ENCODE assay signal across 8 mouse cellular contexts in the genomic region with DNA sequence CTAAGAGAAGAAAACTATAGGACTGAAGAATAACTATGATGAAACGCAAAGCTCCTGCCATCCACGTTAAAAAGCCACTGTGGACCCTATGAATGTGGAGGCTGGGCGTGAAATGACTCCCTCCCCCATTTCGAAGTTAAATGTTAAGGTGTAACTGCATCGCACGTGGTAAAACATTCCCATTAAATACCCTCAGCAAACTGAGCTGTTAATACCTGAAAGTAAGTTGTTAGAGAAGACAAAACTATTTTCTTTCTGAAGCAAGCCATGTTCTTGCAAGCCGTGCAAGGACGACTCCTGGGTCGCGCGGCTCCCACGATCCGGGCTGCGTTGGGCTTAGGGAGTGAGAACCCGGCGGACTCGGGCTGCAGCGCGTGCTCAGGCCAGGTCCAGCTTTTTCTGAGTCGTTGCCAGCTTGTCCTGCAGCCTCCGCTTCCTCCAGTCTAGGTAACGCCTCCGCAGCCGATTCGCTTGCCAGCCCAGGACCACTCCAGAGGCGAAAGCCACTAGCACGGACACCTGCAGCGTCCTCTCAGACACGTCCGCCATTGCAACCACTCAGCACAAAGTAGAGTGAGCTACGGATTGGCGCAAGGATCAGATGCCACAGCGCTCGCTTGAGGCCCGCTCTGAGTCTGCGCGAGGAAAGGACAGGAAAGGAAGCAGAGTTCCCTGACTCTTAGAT. TPM values are rescaled to one million over a fixed set of nuclear protein-coding genes. Genes with fewer than 3 reads are reported as not detected.
DNase-seq lines count a peak whose midpoint lies in the region; ATAC-seq and TF ChIP-seq lines count a peak whose summit lies in the region.

Gene Mtln (minus strand): TSS at position 570 of the 685 bp plus-strand sequence.

- POLR2A ChIA-PET in Patski (lab: Charles Lee) = no interaction called here

- DNase-seq in Patski (ENCODE audit: low read depth, low spot score) = peak; percentile 55
- peak; percentile 94 for DNase-seq in cerebellum, postnatal 14 days
- peak; percentile 85 to 86 for DNase-seq in frontal cortex, postnatal 14 days (ENCODE audit: low spot score in 2 of 2)
- peak; percentile 67 to 77 for DNase-seq in layer of hippocampus, postnatal 25 days (ENCODE audit: extremely low spot score in 1 of 2, low spot score in 1 of 2)
- DNase-seq in lung, postnatal 25 days (ENCODE audit: low spot score) = peak; percentile 89
- DNase-seq in retina, embryonic 14.5 days (ENCODE audit: low spot score) = peak; percentile 93
- DNase-seq in thymus, postnatal 4 days = peak; percentile 84

- CTCF ChIA-PET in Patski (lab: Charles Lee) = interaction anchor here (0.9 to 1.8 kb wide), 5 partner anchors 10 to 28 kb away, joined by 3 to 11 read pairs (median 3); no protein-coding TSS in a partner anchor

- H3K27ac ChIP-seq in hindbrain, embryonic 13.5 days = peak within 1 kb of the TSS; percentile 88

- peaks cover 29% of the 10 kb centered on the region for H3K4me1 ChIP-seq in hindbrain, embryonic 13.5 days (replicated peaks)

- peak; percentile 85 for ATAC-seq in Patski
- ATAC-seq in hindbrain, embryonic 13.5 days (ENCODE audit: low FRiP score) = peak; percentile 96

- peak within 1 kb of the TSS; percentile 77 for H3K9ac ChIP-seq in hindbrain, embryonic 13.5 days

- no peaks in the 10 kb centered on the region for H3K9me3 ChIP-seq in hindbrain, embryonic 13.5 days

- H3K4me3 ChIP-seq in hindbrain, embryonic 13.5 days = peak within 1 kb of the TSS; percentile 78

- no peaks in the 10 kb centered on the region for H3K27me3 ChIP-seq in Patski
- no peaks in the 10 kb centered on the region for H3K27me3 ChIP-seq in hindbrain, embryonic 13.5 days

- TF ChIP-seq CTCF in Patski (IDR thresholded peaks at IDR 0.05) = no peak

- H3K36me3 ChIP-seq in hindbrain, embryonic 13.5 days = no peaks in the 10 kb centered on the region

- WGBS in hindbrain, embryonic 13.5 days = under 1% methylated on average over 37 of the region's 37 CpGs

- in situ Hi-C loops in Patski (cut with MboI; ENCODE audit: low pct_unique_long_range_greater_than_20kb) = no loop called here

- peak within 1 kb of the TSS; percentile 72 for H3K4me2 ChIP-seq in hindbrain, embryonic 13.5 days

RNA-seq across cellular contexts. Expression of gene Mtln, which starts in this region (rescaled TPM):
- polyA plus RNA-seq in Patski (2021) = 34.9 TPM
- polyA plus RNA-seq in hindbrain, embryonic 13.5 days (2015; fragmentation: Nextera tagmentation; extraction: Ambion mirVana) = 32.7 and 34.8 TPM in 2 replicates
- 10 to 100 TPM; 48.6 to 59.2 TPM for total RNA-seq in layer of hippocampus, postnatal 25 days (2021)

Comparison
In these comparisons a context has a peak if more than half of its experiments do, and no peak if none do; other contexts are left out.
1. Peak in every context shown above with its lines: DNase-seq, ATAC-seq, H3K4me3 ChIP-seq and H3K27ac ChIP-seq.